Mouse (Mus musculus) forebrain, embryonic 11.5 days (tissue): ENCODE data around the gene Tmem240. TPM values are rescaled to one million over a fixed set of nuclear protein-coding genes. Genes with fewer than 3 reads are reported as not detected.
A peak's percentile ranks its signal among the peaks of the same experiment; 100 is the strongest.

ENCODE experiments used
- ATAC-seq: fragments of 200-750 bp; cut with Nextera tagmentation; replicated peaks from 2 replicates; pipeline ENCODE4 v1.8.0; 2017; ENCODE audit warnings: moderate TSS enrichment; ENCODE audit not compliant: low FRiP score
- DNase-seq: peaks from one replicate; pipeline ENCODE4 v3.0.0-alpha.2; 2017; ENCODE audit warnings: low spot score
- H3K27ac ChIP-seq: fragments of 300-500 bp; sonication (generic); 2 replicates; pipeline ENCODE4 v1.5.1; 2014; ENCODE audit warnings: low read depth, low read length
- H3K27me3 ChIP-seq: fragments of 300-500 bp; sonication (generic); 2 replicates; pipeline ENCODE4 v1.6.1; 2014; ENCODE audit warnings: mild to moderate bottlenecking, low read length, mixed read lengths; ENCODE audit not compliant: control insufficient read depth, insufficient read depth
- H3K36me3 ChIP-seq: fragments of 300-500 bp; sonication (generic); 2 replicates; pipeline ENCODE4 v1.6.1; 2014; ENCODE audit warnings: mild to moderate bottlenecking, low read length, moderate library complexity, mixed read lengths; ENCODE audit not compliant: control insufficient read depth, insufficient read depth
- H3K4me1 ChIP-seq: fragments of 300-500 bp; sonication (generic); replicated peaks from 2 replicates; pipeline ENCODE4 v1.6.1; 2014; ENCODE audit warnings: low read length, mixed read lengths; ENCODE audit not compliant: control insufficient read depth, insufficient read depth
- H3K4me2 ChIP-seq: fragments of 300-500 bp; sonication (generic); 2 replicates; pipeline ENCODE4 v1.6.1; 2014; ENCODE audit warnings: low read depth, mild to moderate bottlenecking, low read length, moderate library complexity, mixed read lengths; ENCODE audit not compliant: severe bottlenecking
- H3K4me3 ChIP-seq: fragments of 300-500 bp; sonication (generic); 2 replicates; pipeline ENCODE4 v1.5.1; 2014; ENCODE audit warnings: low read depth, low read length
- H3K9ac ChIP-seq: fragments of 300-500 bp; sonication (generic); 2 replicates; pipeline ENCODE4 v1.6.1; 2014; ENCODE audit warnings: low read length
- H3K9me3 ChIP-seq: fragments of 300-500 bp; sonication (generic); 2 replicates; pipeline ENCODE4 v1.6.1; 2016; ENCODE audit warnings: low read length, mixed read lengths; ENCODE audit not compliant: control insufficient read depth
- WGBS: fragments of 180-500 bp; shearing (Covaris S2); extraction: QIAGEN DNeasy Blood & Tissue Kit; methylation state at CpG from one replicate; pipeline ENCODE4 v1.1.7; 2014; 5-methylcytosine and 5-hydroxymethylcytosine counted together
- polyA plus RNA-seq: library from polyadenylated mRNA; unstranded; fragments of >200 nt; fragmentation: Nextera tagmentation; extraction: Ambion mirVana; gene quantifications from 2 replicates; pipeline ENCODE4 v1.2.1, GENCODE M21; 2014

Tmem240 gene
- polyA plus RNA-seq, 1 experiment from 2014 or later, result 0.76 TPM

DNA sequence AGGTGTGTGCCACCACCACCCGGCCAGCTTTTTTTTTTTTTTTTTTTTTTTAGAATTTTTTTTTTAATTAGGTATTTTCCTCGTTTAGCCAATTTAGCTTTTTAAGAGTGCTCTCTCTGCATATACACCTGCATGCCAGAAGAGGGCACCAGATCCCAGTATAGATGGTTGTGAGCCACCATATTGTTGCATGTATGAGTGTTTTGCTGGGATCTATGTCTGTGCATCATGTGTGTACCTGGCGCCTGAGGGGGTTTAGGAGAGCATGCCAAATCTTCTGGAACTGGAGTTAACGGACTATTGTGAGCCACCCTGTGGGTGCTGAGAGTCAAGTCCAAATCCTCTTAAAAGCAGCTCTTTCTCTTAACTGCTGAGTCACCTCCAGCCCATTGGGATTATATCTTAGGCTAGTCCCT, 12.9 kb upstream of the Tmem240 start:
- no peaks in the 10 kb centered on the region for H3K27me3 ChIP-seq
- H3K36me3 ChIP-seq, result no peaks in the 10 kb centered on the region; the same call in 1 of the 2 replicates
- DNase-seq (no peak), ATAC-seq (no peak)
- no peak overlapping the region for H3K27ac ChIP-seq
- no peak overlapping the region for H3K4me2 ChIP-seq
- no peak overlapping the region for H3K9ac ChIP-seq
- no peak overlapping the region for H3K4me3 ChIP-seq
- WGBS, result 56% methylated on average over 3 of the region's 4 CpGs
- H3K4me1 ChIP-seq, result no peaks in the 10 kb centered on the region
- H3K9me3 ChIP-seq, result no peaks in the 10 kb centered on the region

DNA sequence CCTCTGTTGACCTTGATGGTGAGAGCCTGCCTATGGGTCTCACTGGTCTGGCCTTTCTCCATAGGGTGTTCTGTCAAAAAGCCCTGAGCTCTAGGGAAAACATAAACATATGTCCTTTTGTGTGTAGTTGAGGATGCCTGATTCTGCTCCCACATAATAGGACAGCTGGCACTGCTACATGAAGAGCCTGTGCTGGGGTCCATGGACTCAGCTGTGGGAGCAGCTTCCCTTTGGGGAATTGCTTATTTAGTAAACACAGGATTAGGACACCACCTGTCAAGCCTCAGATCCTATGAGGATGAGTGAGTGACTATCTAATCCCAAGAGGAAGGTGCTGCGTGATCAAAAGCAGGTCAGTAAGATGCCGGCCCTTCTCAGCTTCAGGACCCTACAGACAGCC, 6.6 kb upstream of the Tmem240 start:
- no peaks in the 10 kb centered on the region for H3K4me1 ChIP-seq
- no peak overlapping the region for H3K4me2 ChIP-seq
- no peaks in the 10 kb centered on the region for H3K27me3 ChIP-seq
- H3K9ac ChIP-seq, result no peak overlapping the region
- no peak overlapping the region for H3K27ac ChIP-seq
- ATAC-seq (no peak), DNase-seq (no peak)
- no peaks in the 10 kb centered on the region; the same call in 1 of the 2 replicates for H3K36me3 ChIP-seq
- no peaks in the 10 kb centered on the region for H3K9me3 ChIP-seq
- no peak overlapping the region for H3K4me3 ChIP-seq
- WGBS, result 83% methylated on average over 2 of the region's 2 CpGs

DNA sequence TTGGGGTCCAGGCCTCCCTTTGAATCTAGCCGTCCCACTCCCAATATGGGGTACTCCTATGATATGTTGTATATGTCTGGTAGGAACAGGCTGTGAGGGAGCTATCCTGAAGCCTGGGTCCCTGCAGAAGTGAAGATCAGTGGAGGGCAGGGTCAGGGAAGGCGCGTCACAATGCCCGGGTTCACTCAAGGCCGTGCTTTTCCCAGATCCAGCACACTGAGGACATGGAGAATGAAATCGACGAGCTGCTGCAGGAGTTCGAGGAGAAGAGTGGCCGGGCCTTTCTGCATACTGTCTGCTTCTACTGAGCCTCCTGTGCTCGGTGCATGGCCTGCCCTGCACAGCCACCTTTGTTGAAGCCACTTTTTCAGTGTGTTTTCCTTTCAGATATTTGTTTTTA, 1.3 kb upstream of the Tmem240 start:
- no peak for ATAC-seq
- Histone ChIP-seq H3K4me2 (no peak overlapping the region), H3K4me3 (no peak overlapping the region), H3K9me3 (no peaks in the 10 kb centered on the region), H3K36me3 (no peaks in the 10 kb centered on the region; the same call in 1 of the 2 replicates), H3K9ac (no peak overlapping the region), H3K27ac (no peak overlapping the region), H3K27me3 (no peaks in the 10 kb centered on the region), H3K4me1 (peaks cover 6% of the 10 kb centered on the region; the same call in 1 of the 2 replicates)
- WGBS, result 86% methylated on average over 10 of the region's 10 CpGs
- DNase-seq, result no peak

DNA sequence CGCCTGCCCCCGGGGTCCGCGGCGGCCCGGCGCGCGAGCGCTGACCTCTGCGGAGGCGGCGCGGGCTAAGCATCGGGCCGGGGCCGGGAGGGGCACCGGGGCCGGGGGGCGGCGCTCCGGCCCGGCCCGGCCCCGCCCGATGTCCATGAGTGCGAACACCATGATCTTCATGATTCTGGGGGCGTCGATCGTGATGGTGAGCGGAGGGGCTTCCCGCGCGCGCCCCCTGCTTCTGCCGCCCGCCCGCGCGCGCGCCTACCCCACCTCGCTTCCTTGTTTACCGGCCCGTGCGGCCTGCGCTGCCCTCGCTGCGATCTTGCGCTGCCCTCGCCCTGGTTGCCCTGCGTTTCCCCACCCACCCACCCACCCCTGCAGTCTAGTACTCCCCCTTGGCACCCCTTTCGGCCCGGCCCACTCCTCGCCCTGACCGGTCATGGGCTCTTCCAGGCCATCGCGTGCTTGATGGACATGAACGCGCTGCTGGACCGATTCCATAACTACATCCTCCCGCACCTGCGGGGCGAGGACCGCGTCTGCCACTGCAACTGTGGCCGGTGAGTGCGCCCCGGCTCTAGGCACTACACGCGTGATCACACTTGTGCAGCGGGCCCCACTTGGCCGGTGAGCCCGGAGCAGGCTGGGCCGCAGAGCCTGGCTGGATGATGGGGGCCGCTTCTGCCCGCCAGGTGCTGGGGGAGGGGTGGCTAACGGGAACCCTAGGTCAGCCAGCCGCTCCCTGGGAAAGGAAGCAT, 527 bp downstream of the Tmem240 start:
- H3K4me1 ChIP-seq, result peaks cover 6% of the 10 kb centered on the region; the same call in 1 of the 2 replicates
- peak overlapping the region; percentile 90 for H3K4me2 ChIP-seq
- ATAC-seq (peak; percentile 78), DNase-seq (peak; percentile 76)
- no peaks in the 10 kb centered on the region for H3K9me3 ChIP-seq
- under 1% methylated on average over 68 of the region's 79 CpGs for WGBS
- no peaks in the 10 kb centered on the region; the same call in 1 of the 2 replicates for H3K36me3 ChIP-seq
- peak overlapping the region; percentile 58 for H3K27ac ChIP-seq
- H3K4me3 ChIP-seq, result peak overlapping the region; percentile 68
- H3K9ac ChIP-seq, result peak overlapping the region; percentile 84
- no peaks in the 10 kb centered on the region for H3K27me3 ChIP-seq

DNA sequence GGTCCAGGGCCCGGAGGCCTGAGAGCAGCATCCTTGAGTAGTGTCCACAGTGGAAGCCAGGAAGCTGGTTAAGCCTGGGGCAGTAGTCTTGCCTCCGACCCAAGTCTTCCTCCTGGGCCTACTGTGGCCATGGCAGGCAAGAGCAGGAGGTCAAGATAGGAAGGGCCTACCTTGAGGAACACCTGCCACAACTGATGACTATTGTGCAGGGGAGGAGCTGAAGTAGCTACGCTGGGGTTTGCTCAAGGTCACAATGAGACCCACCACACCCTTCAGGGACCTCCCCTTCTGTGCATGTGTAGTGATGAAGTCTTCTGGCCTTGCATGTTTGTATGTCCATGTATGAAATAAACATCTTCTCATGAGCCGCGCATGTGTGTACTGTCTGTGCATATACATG, 1.2 kb downstream of the Tmem240 start:
- ATAC-seq, result no peak
- H3K9ac ChIP-seq, result peak overlapping the region; percentile 84
- H3K9me3 ChIP-seq, result no peaks in the 10 kb centered on the region
- peak overlapping the region; percentile 90 for H3K4me2 ChIP-seq
- peaks cover 6% of the 10 kb centered on the region; the same call in 1 of the 2 replicates for H3K4me1 ChIP-seq
- 64% methylated on average over 5 of the region's 5 CpGs for WGBS
- no peak overlapping the region for H3K27ac ChIP-seq
- H3K4me3 ChIP-seq, result peak overlapping the region; percentile 68
- no peaks in the 10 kb centered on the region for H3K27me3 ChIP-seq
- H3K36me3 ChIP-seq, result no peaks in the 10 kb centered on the region; the same call in 1 of the 2 replicates
- DNase-seq, result no peak

DNA sequence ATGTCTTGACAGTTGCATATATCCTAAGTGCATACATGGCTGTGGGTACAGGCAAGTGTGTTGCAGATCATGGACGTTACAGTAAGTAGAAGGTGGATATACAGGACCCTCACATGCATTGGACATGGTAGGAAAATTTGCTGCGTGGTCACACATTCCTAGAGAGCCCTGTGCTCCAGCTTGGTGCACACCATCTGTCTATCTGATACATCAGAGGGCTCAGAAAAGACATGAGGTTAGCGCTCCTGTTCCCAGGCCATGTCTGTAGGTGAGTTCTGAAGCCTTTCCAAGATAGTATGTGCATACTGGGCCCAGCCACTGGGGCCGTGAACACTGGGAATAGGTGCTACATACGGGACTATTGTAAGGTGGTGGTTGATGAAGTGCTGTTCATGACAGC, 1.8 kb downstream of the Tmem240 start:
- 0 out of 2 replicates have a peak overlapping the region, but pooled peaks have one; percentile 68 for H3K4me3 ChIP-seq
- H3K4me2 ChIP-seq, result no peak overlapping the region; the same call in 1 of the 2 replicates
- 89% methylated on average over 5 of the region's 5 CpGs for WGBS
- H3K4me1 ChIP-seq, result peaks cover 6% of the 10 kb centered on the region; the same call in 1 of the 2 replicates
- no peak overlapping the region for H3K27ac ChIP-seq
- ATAC-seq, result no peak
- no peak for DNase-seq
- no peak overlapping the region for H3K9ac ChIP-seq
- H3K27me3 ChIP-seq, result no peaks in the 10 kb centered on the region
- H3K36me3 ChIP-seq, result peaks cover 2% of the 10 kb centered on the region; the same call in 1 of the 2 replicates
- no peaks in the 10 kb centered on the region for H3K9me3 ChIP-seq

DNA sequence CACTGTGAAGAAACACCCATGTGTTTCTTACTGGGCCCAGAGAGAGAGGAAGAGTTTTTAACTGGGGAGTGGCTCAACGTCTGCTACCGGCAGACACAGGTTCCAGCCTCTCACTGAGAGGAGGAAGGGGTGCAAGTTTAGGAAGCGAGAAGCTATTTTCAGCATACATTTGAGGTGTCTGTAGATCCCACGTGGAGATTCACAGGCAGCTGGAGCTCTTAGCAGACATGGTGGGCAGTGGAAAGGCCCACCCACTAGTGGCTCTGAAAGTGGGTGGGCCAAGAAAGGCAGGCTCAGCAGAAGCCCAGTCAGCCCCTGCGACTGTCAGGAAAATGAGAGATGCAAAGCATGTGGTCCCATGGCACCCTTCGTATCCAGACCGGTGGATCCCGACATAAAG, 3.7 kb downstream of the Tmem240 start:
- H3K4me2 ChIP-seq, result no peak overlapping the region
- H3K27me3 ChIP-seq, result no peaks in the 10 kb centered on the region
- WGBS, result 67% methylated on average over 8 of the region's 8 CpGs
- H3K9ac ChIP-seq, result no peak overlapping the region
- H3K27ac ChIP-seq, result no peak overlapping the region
- peaks cover 6% of the 10 kb centered on the region; the same call in 1 of the 2 replicates for H3K4me1 ChIP-seq
- no peaks in the 10 kb centered on the region for H3K9me3 ChIP-seq
- peaks cover 2% of the 10 kb centered on the region; the same call in 1 of the 2 replicates for H3K36me3 ChIP-seq
- no peak for DNase-seq
- ATAC-seq, result no peak
- H3K4me3 ChIP-seq, result no peak overlapping the region

GRCm38 (mm10) chr4:155739152-155739551, 4.6 kb downstream of the Tmem240 start:
- Histone ChIP-seq H3K4me1 (peaks cover 6% of the 10 kb centered on the region; the same call in 1 of the 2 replicates), H3K9me3 (no peaks in the 10 kb centered on the region), H3K27me3 (no peaks in the 10 kb centered on the region), H3K4me2 (no peak overlapping the region), H3K4me3 (no peak overlapping the region), H3K9ac (no peak overlapping the region), H3K27ac (no peak overlapping the region), H3K36me3 (peaks cover 2% of the 10 kb centered on the region; the same call in 1 of the 2 replicates)
- no peak for DNase-seq
- ATAC-seq, result no peak
- WGBS, result 89% methylated on average over 6 of the region's 6 CpGs
